Mouse (Mus musculus): ENCODE results near the gene Them5. TPM values are rescaled to one million over a fixed set of nuclear protein-coding genes. Genes with fewer than 3 reads are reported as not detected.

The Them5 gene
- polyA plus RNA-seq, 2 experiments: not detected

- TF ChIP-seq CTCF (IDR thresholded peaks at IDR 0.05; ENCODE audit: low read depth) (no peak), EP300 (IDR thresholded peaks at IDR 0.05; ENCODE audit: low read depth) (no peak)
- Histone ChIP-seq H3K4me2 (ENCODE audit: low read depth) (no peak overlapping the region), H3K27me3 (ENCODE audit: control insufficient read depth, insufficient read depth, low read length) (peaks cover 12% of the 10 kb centered on the region), H3K27ac (no peak overlapping the region), H3K4me1 (replicated peaks; ENCODE audit: control insufficient read depth in 2 of 2, insufficient read depth in 2 of 2, low read length in 1 of 2) (no peaks in the 10 kb centered on the region; a peak in 1 of 4 replicates), H3K4me3 (ENCODE audit: insufficient read depth in 1 of 2, low read depth in 2 of 2, low read length in 2 of 2) (no peak overlapping the region), H3K9ac (replicated peaks) (no peak overlapping the region), H3K9me3 (ENCODE audit: control insufficient read depth, low read length) (no peaks in the 10 kb centered on the region), H3K36me3 (replicated peaks; ENCODE audit: control insufficient read depth, insufficient read depth, low read depth) (no peaks in the 10 kb centered on the region)
- DNase-seq (ENCODE audit: low read depth in 3 of 3, low spot score in 3 of 3) (no peak), ATAC-seq (ENCODE audit: insufficient read depth) (no peak)
- 39% methylated on average over 6 of the region's 6 CpGs for WGBS (ENCODE audit: insufficient replicate concordance)
Observed at GRCm38 (mm10) chr3:94368631-94369030, 26.7 kb downstream of the Them5 start.

- ATAC-seq (ENCODE audit: insufficient read depth): no peak
Observed at GRCm38 (mm10) chr3:94369709-94370108, 27.8 kb downstream of the Them5 start.

GRCm38 (mm10) chr3:94371637-94372036 is 29.7 kb downstream of the Them5 start:
- TF ChIP-seq CTCF (IDR thresholded peaks at IDR 0.05; ENCODE audit: low read depth) (no peak), EP300 (IDR thresholded peaks at IDR 0.05; ENCODE audit: low read depth) (no peak)
- ATAC-seq (ENCODE audit: insufficient read depth) (peak; percentile 57), DNase-seq (ENCODE audit: low read depth in 3 of 3, low spot score in 3 of 3) (peak; percentile 17 to 39 (median 23))
- Histone ChIP-seq H3K4me2 (ENCODE audit: low read depth) (no peak overlapping the region), H3K27me3 (ENCODE audit: control insufficient read depth, insufficient read depth, low read length) (no peaks in the 10 kb centered on the region), H3K9me3 (ENCODE audit: control insufficient read depth, low read length) (no peaks in the 10 kb centered on the region), H3K36me3 (replicated peaks; ENCODE audit: control insufficient read depth, insufficient read depth, low read depth) (no peaks in the 10 kb centered on the region), H3K4me3 (ENCODE audit: insufficient read depth in 1 of 2, low read depth in 2 of 2, low read length in 2 of 2) (no peak overlapping the region), H3K9ac (replicated peaks) (no peak overlapping the region), H3K4me1 (replicated peaks; ENCODE audit: control insufficient read depth in 2 of 2, insufficient read depth in 2 of 2, low read length in 1 of 2) (no peaks in the 10 kb centered on the region; a peak in 1 of 4 replicates), H3K27ac (no peak overlapping the region)
- WGBS (ENCODE audit: insufficient replicate concordance): 14% methylated on average over 11 of the region's 11 CpGs

More at GRCm38 (mm10) chr3:94369709-94370108, 27.8 kb downstream of the Them5 start:
- Histone ChIP-seq H3K4me3 (ENCODE audit: insufficient read depth in 1 of 2, low read depth in 2 of 2, low read length in 2 of 2) (no peak overlapping the region), H3K9ac (replicated peaks) (no peak overlapping the region), H3K4me2 (ENCODE audit: low read depth) (no peak overlapping the region), H3K36me3 (replicated peaks; ENCODE audit: control insufficient read depth, insufficient read depth, low read depth) (no peaks in the 10 kb centered on the region), H3K27ac (no peak overlapping the region), H3K4me1 (replicated peaks; ENCODE audit: control insufficient read depth in 2 of 2, insufficient read depth in 2 of 2, low read length in 1 of 2) (no peaks in the 10 kb centered on the region; a peak in 1 of 4 replicates), H3K27me3 (ENCODE audit: control insufficient read depth, insufficient read depth, low read length) (peaks cover 1% of the 10 kb centered on the region), H3K9me3 (ENCODE audit: control insufficient read depth, low read length) (no peaks in the 10 kb centered on the region)
- DNase-seq (ENCODE audit: low read depth in 3 of 3, low spot score in 3 of 3): peak in 1 of 3 experiments; percentile 5
- TF ChIP-seq CTCF (IDR thresholded peaks at IDR 0.05; ENCODE audit: low read depth) (no peak), EP300 (IDR thresholded peaks at IDR 0.05; ENCODE audit: low read depth) (no peak)
- WGBS (ENCODE audit: insufficient replicate concordance): 22% methylated on average over 2 of the region's 2 CpGs

- DNase-seq (ENCODE audit: low read depth in 3 of 3, low spot score in 3 of 3) (no peak), ATAC-seq (ENCODE audit: insufficient read depth) (no peak)
- Histone ChIP-seq H3K4me1 (replicated peaks; ENCODE audit: control insufficient read depth in 2 of 2, insufficient read depth in 2 of 2, low read length in 1 of 2) (no peaks in the 10 kb centered on the region; a peak in 1 of 4 replicates), H3K4me3 (ENCODE audit: insufficient read depth in 1 of 2, low read depth in 2 of 2, low read length in 2 of 2) (no peak overlapping the region), H3K4me2 (ENCODE audit: low read depth) (no peak overlapping the region), H3K27ac (no peak overlapping the region), H3K9ac (replicated peaks) (no peak overlapping the region), H3K9me3 (ENCODE audit: control insufficient read depth, low read length) (no peaks in the 10 kb centered on the region), H3K27me3 (ENCODE audit: control insufficient read depth, insufficient read depth, low read length) (no peaks in the 10 kb centered on the region), H3K36me3 (replicated peaks; ENCODE audit: control insufficient read depth, insufficient read depth, low read depth) (no peaks in the 10 kb centered on the region)
- 4% methylated on average over 3 of the region's 3 CpGs for WGBS (ENCODE audit: insufficient replicate concordance)
- TF ChIP-seq CTCF (IDR thresholded peaks at IDR 0.05; ENCODE audit: low read depth) (no peak), EP300 (IDR thresholded peaks at IDR 0.05; ENCODE audit: low read depth) (no peak)
Observed at GRCm38 (mm10) chr3:94372038-94372437, 30.1 kb downstream of the Them5 start.

GRCm38 (mm10) chr3:94372641-94373040 is 30.7 kb downstream of the Them5 start, which contains the start of gene Rorc:
Rorc (plus strand) TSS chr3:94372794.
- no peaks in the 10 kb centered on the region; a peak in 1 of 4 replicates for H3K4me1 ChIP-seq (replicated peaks; ENCODE audit: control insufficient read depth in 2 of 2, insufficient read depth in 2 of 2, low read length in 1 of 2)
- 26% methylated on average over 5 of the region's 5 CpGs for WGBS (ENCODE audit: insufficient replicate concordance)
- H3K27ac ChIP-seq: no peak within 1 kb of the TSS
- no peaks in the 10 kb centered on the region for H3K9me3 ChIP-seq (ENCODE audit: control insufficient read depth, low read length)
- H3K27me3 ChIP-seq (ENCODE audit: control insufficient read depth, insufficient read depth, low read length): no peaks in the 10 kb centered on the region
- no peak for DNase-seq (ENCODE audit: low read depth in 3 of 3, low spot score in 3 of 3)
- TF ChIP-seq EP300 (IDR thresholded peaks at IDR 0.05; ENCODE audit: low read depth): no peak
- TF ChIP-seq CTCF (IDR thresholded peaks at IDR 0.05; ENCODE audit: low read depth): no peak
- 0 out of 2 replicates have a peak within 1 kb of the TSS, but pooled peaks have one; percentile 8 for H3K4me2 ChIP-seq (ENCODE audit: low read depth)
- no peak for ATAC-seq (ENCODE audit: insufficient read depth)
- no peak within 1 kb of the TSS for H3K4me3 ChIP-seq (ENCODE audit: insufficient read depth in 1 of 2, low read depth in 2 of 2, low read length in 2 of 2)
- H3K36me3 ChIP-seq (replicated peaks; ENCODE audit: control insufficient read depth, insufficient read depth, low read depth): no peaks in the 10 kb centered on the region
- no peak within 1 kb of the TSS for H3K9ac ChIP-seq (replicated peaks)

Data from liver, embryonic 14.5 days (tissue).